Mouse (Mus musculus) layer of hippocampus, postnatal 25 days (tissue): ENCODE data around the gene Vegfc. TPM values are rescaled to one million over a fixed set of nuclear protein-coding genes. Genes with fewer than 3 reads are reported as not detected.

Source experiments
- DNase-seq, 2 experiments: peaks; one replicate each; pipeline ENCODE4 v3.0.0; 2022; ENCODE audit warnings: mixed read lengths in 2 of 2, low spot score in 1 of 2; ENCODE audit errors: extremely low spot score in 1 of 2
- total RNA-seq, 2 experiments: library from RNA; stranded (reverse); gene quantifications; 2 replicates each; pipeline ENCODE4 v1.2.3; 2021

Vegfc gene
- total RNA-seq, 2 experiments from 2014 or later = 3.3 to 3.5 TPM

- no peak for DNase-seq
Measured at GRCm38 (mm10) chr8:54163505-54163904, 86.1 kb downstream of the Vegfc start.

GRCm38 (mm10) chr8:54185336-54185735 lies 107.9 kb downstream of the Vegfc start:
- DNase-seq = no peak

DNA sequence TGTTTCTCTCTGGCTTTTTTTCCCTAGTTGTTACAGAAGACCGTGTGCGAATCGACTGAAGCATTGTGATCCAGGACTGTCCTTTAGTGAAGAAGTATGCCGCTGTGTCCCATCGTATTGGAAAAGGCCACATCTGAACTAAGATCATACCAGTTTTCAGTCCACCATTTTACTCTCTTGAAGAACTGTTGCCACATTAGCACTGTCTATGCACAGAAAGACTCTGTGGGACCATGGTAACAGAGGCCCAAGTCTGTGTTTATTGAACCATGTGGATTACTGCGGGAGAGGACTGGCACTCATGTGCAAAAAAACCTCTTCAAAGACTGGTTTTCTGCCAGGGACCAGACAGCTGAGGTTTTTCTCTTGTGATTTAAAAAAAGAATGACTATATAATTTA lies 108.5 kb downstream of the Vegfc start:
- DNase-seq = no peak

DNA sequence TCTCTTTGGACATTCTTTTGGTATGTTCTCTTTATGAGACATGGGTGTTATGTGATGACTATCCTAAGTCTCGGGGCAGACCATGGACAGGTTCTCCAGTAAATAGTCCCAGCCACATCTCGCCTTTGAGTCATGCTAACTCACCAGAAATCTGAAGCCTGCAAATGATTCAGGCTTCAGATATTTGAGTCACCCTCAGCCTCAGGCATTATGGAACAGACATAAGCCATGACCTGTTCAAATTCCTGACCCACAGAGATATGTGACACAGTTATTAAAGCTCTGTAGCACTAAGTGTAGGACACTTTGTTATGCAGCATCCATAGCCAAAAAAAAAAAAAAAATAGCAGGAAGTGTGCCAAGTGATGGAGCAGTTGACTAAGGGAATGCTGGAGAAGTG lies 138.8 kb downstream of the Vegfc start:
- DNase-seq = no peak

DNA sequence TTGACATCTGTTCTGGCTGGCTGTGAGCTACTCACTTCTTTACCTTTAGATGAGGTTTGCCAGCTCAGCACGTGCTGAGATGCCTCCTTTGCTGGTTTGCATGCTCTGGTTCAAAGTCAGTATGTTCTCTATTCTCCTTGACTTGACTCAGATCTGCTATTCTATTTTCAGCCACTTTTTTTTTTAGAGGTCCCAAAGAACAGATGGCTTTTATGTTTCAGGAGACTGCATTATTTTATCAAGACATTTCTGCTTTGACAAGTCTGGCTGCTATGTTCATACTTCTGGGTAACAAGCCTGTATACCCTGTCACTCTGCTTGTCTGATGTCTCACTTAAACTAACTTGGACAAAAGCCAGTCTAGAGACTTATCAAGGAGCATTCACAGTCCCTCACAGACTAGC lies 151.4 kb downstream of the Vegfc start:
- no peak for DNase-seq

DNA sequence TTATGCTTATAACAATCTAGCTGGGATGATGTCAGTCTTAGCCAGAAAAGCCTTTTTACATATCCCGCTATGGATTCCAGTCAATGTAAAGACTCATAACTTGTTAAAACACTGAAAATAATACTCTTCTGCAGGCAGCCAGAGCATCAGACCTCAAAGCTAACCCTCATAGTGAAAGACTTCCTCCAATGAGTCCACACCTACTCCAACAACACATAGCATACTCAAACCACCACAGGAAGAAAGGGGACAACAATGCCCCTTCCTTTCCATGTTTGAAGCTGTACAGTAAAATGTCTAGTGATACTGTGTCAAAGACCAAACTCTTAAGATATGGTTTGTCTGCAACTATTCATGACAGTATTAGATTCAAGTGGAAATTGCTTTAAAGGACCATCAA lies 153.2 kb downstream of the Vegfc start:
- DNase-seq = no peak

DNA sequence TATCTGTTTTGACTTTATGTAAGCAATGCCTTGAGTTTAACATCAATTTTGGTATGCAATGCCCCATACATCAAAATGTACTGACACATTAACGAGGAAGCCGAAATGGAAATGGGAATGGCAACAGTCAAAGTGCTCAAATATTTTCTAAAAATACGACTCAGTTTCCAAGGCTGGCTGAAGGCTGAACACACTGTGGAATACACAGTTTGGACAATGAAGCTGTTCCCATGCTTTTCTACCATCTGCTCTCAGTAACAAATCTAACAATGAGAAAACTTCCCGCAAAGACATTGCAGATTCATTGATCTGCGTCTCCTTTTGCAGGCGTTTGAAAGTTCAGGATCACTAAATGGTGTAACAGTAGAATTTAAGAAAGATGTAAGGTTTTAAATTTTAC lies 155.9 kb downstream of the Vegfc start:
- DNase-seq = no peak
